Mouse (Mus musculus) spleen, postnatal 4 days (tissue): ENCODE measurements around the gene Aasdh.

Source experiments
- DNase-seq, 2 experiments: peaks; one replicate each; pipeline ENCODE4 v3.0.0; 2022; ENCODE audit warnings: low spot score in 2 of 2

Aasdh gene

GRCm38 (mm10) chr5:76910807-76911206 lies 5.5 kb upstream of the Aasdh start:
- DNase-seq = no peak

GRCm38 (mm10) chr5:76906155-76906499 lies 813 bp upstream of the Aasdh start:
- no peak for DNase-seq

- no peak for DNase-seq
Observed at GRCm38 (mm10) chr5:76904713-76905404, 455 bp downstream of the Aasdh start.

- no peak for DNase-seq
Observed at GRCm38 (mm10) chr5:76902131-76902530, 3.2 kb downstream of the Aasdh start.

GRCm38 (mm10) chr5:76893084-76893483 lies 12.2 kb downstream of the Aasdh start:
- no peak for DNase-seq

- DNase-seq = no peak
Observed at GRCm38 (mm10) chr5:76892608-76893007, 12.7 kb downstream of the Aasdh start.

- DNase-seq = no peak
Observed at GRCm38 (mm10) chr5:76887011-76887410, 18.3 kb downstream of the Aasdh start.

GRCm38 (mm10) chr5:76884107-76884506 lies 21.2 kb downstream of the Aasdh start:
- no peak for DNase-seq

- DNase-seq = no peak
Observed at GRCm38 (mm10) chr5:76876106-76876758, 29.1 kb downstream of the Aasdh start.

GRCm38 (mm10) chr5:76869553-76869952 lies 35.8 kb downstream of the Aasdh start:
- DNase-seq = no peak

- DNase-seq = no peak
Observed at GRCm38 (mm10) chr5:76868693-76869286, 36.5 kb downstream of the Aasdh start.

GRCm38 (mm10) chr5:76866819-76867218 lies 38.5 kb downstream of the Aasdh start:
- DNase-seq = no peak

GRCm38 (mm10) chr5:76858444-76858843 lies 46.9 kb downstream of the Aasdh start:
- DNase-seq = no peak

- DNase-seq = no peak
Observed at GRCm38 (mm10) chr5:76857103-76858015, 48.0 kb downstream of the Aasdh start.

- no peak for DNase-seq
Observed at GRCm38 (mm10) chr5:76855829-76856600, 49.3 kb downstream of the Aasdh start.

- peak; percentile 74 to 93 for DNase-seq
Observed at GRCm38 (mm10) chr5:76853549-76853948, 51.8 kb downstream of the Aasdh start.

- DNase-seq = no peak
Observed at GRCm38 (mm10) chr5:76851316-76851715, 54.0 kb downstream of the Aasdh start.

- DNase-seq = no peak
Observed at GRCm38 (mm10) chr5:76847106-76847505, 58.2 kb downstream of the Aasdh start.

- no peak for DNase-seq
Observed at GRCm38 (mm10) chr5:76844618-76845186, 60.6 kb downstream of the Aasdh start.

GRCm38 (mm10) chr5:76843851-76844419 lies 61.4 kb downstream of the Aasdh start:
- DNase-seq = no peak

- peak; percentile 70 to 84 for DNase-seq
Observed at GRCm38 (mm10) chr5:76843448-76843847, 61.9 kb downstream of the Aasdh start.
